Mouse (Mus musculus) thymus, adult 2 months (tissue): ENCODE results near the gene Nrp1.

Source experiments
- CTCF ChIP-seq: fragments of 200-500 bp; IDR thresholded peaks from 2 replicates; pipeline ENCODE4 v1.5.1; 2012; ENCODE audit warnings: mild to moderate bottlenecking, control low read depth, low read length, moderate library complexity, borderline replicate concordance; ENCODE audit not compliant: control insufficient read depth, poor library complexity, insufficient read depth; ENCODE audit errors: extremely low read depth
- POLR2A ChIP-seq: fragments of 200-500 bp; IDR thresholded peaks from 2 replicates; pipeline ENCODE4 v1.6.1; 2012; ENCODE audit warnings: mild to moderate bottlenecking, low read length, control low read depth, moderate library complexity; ENCODE audit not compliant: control insufficient read depth, poor library complexity, insufficient read depth; ENCODE audit errors: extremely low read depth

DNA sequence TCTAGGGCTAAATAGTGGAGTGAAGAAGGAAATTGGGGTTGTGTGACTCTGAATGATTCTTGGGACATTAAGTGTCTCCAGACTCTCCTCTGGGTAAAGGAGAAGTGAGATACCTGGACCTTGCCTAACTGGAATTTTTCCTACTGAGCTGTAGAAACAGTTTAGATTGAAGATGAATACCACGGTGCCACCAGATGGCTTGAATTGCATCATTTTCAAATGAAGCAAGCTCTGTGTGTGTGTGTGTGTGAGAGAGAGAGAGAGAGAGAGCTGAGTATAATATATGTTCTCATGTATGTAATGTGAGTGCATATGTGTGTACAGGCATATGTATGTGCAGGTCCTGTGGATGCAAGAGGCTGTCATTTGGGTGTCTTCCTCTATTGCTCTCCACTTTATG is 72.7 kb downstream of the Nrp1 start:
- no peak for TF ChIP-seq POLR2A
- no peak for TF ChIP-seq CTCF
